Mouse (Mus musculus) large intestine, adult 2 months (tissue): ENCODE data around the gene Clcn6. TPM values are rescaled to one million over a fixed set of nuclear protein-coding genes. Genes with fewer than 3 reads are reported as not detected.
A peak's percentile ranks its signal among the peaks of the same experiment; 100 is the strongest.

Source experiments
- DNase-seq: peaks from one replicate; pipeline ENCODE4 v3.0.0-alpha.2; 2012; ENCODE audit warnings: low read depth, low spot score
- WGBS: fragments of 180-500 bp; shearing (Covaris S2); methylation state at CpG from one replicate; pipeline ENCODE4 v1.1.7; 2018; 5-methylcytosine and 5-hydroxymethylcytosine counted together
- polyA plus RNA-seq: library from polyadenylated mRNA; depleted of rRNA; stranded (reverse); fragments of >200 nt; gene quantifications from 2 replicates; pipeline ENCODE4 v1.2.3, GENCODE M21; 2012; rRNA removed

Gene Clcn6
- polyA plus RNA-seq, result 2.4 and 3.2 TPM in 2 replicates

DNA sequence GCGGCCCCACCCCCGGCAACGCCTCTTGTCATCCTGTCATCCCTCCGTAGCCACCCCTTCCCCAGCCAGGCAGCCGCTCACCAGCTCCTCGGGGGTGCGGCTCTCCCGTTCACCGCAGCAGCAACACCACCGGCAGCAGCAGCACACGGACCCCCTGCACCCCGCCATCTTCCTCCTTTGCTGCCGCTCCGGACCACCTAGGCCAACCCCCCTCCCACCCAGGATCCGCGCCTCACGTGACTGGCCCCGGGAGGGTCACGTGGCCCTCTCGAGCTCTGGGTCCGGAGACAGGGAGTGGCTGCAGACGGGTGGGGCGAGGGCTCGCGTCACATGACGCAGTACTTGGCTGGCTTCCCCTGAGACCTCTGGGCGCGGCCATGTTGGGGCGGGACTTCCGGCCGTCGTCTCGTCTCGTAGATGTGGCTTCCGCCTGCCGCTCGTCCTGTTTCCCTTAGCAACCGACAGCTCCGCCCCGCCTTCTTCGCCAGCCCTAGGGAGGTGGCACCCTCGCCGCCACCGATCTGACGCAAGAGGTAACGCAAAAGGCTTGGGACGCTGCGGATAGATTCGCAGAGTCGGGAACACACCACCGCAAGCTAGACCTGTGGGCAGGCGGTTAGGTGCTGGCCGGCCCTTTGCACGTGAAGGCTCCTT lies at the start of gene Clcn6, which contains the start of gene Mthfr:
Gene Clcn6, minus strand, starts transcription at position 222 of the 654 bp plus-strand sequence.
Gene Mthfr, plus strand, starts transcription at position 478 of the 654 bp plus-strand sequence.
- DNase-seq, result peak; percentile 92
- under 1% methylated on average over 54 of the region's 54 CpGs for WGBS

DNA sequence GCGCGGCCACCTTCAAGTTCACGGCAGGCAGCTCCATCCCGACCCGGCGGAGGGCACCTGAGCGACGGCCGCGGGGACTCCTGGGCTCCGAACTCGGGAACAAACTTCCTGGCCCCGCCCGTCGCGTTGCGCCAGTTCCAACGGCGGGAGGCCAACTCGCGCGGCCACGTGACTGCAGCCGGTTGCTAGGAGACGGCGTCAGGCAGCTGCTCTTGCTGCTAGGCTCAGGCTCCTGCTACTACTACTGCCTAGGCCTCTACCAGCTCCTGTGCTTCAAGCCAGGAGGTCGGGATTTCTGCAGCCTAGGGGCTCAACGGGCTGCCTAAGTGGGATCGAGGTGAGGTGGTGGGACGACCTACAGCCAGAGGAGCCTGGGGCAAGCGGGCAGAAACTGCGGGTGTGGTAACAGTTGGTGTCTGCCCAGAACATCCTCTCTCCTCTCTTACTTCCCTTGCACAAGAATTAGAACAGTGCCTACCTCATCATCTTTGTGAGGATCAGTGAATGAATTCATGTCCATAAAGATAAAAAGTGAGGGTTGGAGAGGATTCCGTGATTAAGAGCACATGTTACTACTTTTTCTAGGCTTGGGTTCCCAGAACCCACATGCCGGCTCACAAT lies 49.4 kb upstream of the Clcn6 start, which contains the start of gene Agtrap:
Gene Agtrap, minus strand, starts transcription at position 125 of the 621 bp plus-strand sequence.
- DNase-seq, result peak; percentile 61
- 7% methylated on average over 34 of the region's 34 CpGs for WGBS

DNA sequence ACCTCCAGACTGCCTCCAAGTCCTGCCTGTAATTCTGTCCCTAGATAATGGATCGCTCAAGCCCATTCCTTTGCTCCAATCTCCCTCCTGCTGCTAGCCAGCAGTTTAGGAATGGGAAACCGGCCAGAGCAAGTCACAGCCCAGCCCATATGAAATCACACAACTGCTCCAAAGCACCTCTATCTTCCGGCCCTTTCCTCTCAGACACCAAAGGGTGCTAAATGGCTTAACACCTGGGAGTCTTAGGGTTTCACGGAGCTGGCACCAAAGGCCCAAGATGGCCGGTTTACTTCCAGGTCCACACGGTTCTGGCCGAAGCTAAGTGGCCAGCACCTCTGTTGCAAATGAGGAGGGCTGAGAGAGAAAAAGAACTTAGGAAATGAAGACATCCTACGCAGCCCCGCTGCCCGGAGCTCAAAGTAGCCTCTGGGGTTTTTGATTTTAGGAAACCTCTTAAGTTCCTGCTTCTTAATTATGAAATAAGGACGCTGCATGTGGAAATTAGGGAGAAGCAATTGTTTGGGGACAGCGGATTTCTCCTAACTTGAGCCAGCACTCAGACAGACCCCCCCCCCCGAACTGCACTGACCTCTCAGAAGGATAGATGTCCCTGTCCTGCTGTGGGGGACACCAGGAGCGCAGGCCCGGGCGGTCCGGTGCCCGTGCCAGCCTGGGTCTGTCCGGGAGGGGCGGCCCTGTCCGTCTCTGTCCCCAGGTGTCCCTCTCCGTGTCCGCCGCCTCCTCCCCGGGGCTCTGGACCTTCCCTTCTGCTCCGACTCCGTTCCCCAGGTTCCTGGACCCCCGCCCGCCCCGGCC lies 48.7 kb upstream of the Clcn6 start:
- WGBS, result 2% methylated on average over 30 of the region's 30 CpGs
- DNase-seq, result no peak

DNA sequence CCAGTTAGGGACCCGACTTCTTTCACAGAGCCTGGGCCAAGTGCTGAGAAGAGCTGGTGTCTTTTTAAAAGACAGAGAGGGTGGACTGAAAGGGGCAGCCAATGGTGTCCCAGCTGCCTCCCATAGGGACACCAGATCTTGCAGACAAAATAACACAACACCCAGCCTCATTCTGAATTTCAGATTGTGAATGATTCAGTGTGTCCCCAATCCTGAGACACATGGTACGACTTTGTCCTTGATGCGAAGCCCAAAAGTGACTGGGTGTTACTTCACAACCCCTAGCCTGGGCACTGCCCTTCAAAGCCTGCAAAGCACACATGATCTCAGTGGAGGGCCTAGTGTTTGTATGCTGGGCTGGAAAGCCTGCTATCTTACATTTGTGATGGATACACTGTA lies 47.3 kb upstream of the Clcn6 start:
- WGBS, result 71% methylated on average over 3 of the region's 3 CpGs
- no peak for DNase-seq

DNA sequence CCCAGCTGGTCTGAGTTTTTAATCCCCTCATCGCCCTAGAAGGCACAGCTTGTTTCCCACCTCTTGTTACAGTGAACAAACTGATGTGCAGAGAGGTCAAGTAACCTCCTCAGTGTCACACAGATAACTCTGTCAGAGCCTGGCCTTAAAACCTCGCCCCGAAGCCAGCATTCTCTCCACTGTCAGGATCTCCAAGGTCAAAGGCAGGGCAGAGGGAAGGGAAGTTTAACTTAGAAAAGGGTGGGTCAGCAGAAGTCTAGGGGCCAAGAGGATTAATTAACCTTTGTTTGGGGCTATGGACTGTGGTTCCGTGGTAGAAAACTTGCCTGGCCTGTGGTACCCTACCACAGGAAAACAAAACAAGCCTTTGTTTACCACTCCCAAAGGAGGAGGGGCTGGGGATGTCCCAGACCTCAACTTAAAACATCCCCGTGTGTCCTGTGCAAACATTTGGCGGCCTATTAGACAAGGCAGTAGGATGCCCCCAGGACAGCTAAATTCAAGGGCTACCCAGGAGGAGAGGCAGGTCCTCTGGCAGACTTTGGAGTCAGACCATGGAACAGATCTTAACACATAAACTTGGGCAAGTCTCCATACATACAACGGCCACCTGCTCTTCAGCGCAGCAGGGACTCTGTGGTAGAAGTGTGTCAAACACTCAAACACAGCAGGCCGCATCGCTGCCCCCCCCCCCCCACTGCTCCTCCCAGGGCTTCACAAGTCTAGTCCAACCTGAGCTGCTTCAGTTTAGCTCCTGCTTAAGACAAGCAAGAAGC lies 46.7 kb upstream of the Clcn6 start:
- no peak for DNase-seq
- 47% methylated on average over 10 of the region's 10 CpGs for WGBS

DNA sequence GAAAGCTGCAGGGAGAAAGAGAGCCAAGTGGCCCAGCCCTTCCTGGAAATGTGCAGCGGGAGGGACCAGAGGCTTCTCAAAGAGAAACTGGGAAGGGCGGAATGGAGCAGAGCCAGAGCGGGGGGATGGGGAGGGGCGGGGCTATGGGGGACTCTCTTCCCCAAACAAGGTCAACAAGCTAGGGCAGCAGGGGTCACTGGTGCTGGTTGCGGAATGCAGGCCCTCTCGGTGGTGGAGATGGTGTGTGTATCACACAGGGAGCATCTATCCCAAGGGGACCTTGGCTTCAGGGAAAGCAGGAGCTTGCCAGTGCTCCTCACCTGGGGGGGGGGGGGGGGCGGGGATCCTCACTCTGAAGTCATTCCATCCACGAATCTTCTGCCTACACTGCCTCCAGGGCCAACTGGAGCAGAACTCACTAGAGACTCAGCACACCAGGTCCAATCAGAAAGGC lies 45.7 kb upstream of the Clcn6 start:
- DNase-seq, result no peak
- 45% methylated on average over 8 of the region's 8 CpGs for WGBS

DNA sequence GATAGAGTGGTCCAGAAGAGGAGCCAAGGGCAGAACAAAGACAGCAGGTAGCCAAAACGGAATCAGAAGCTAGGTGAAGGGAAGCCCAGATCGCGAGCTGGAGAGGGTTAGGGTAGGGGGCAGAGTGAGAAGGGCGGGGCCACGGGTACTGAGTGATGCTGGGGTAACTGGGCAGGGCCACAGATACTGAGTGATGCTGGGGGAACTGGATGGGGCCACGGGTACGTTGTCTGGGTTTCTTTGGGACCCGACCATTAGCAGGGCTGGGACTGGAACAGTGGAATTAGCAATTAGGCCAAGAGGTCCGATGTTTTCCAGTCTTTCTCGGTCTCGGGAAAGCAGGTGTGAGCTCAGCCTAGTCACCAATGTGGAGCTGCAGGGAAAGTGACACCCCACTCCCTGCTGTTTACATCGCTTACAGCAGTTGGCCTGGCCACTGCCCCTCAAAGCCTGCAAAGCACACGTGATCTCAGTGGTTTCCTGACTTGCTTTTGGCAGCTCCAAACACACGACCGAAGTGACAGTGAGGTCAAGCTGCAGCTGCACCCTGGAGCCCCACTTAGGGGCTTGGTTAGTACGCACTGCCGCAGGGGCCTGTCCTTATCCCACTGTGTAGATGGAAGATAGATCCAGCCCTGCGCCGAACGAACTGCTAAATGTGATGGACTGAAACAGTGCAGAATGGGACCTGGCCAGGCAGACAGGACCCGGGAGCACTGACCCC lies 44.7 kb upstream of the Clcn6 start:
- 66% methylated on average over 21 of the region's 21 CpGs for WGBS

DNA sequence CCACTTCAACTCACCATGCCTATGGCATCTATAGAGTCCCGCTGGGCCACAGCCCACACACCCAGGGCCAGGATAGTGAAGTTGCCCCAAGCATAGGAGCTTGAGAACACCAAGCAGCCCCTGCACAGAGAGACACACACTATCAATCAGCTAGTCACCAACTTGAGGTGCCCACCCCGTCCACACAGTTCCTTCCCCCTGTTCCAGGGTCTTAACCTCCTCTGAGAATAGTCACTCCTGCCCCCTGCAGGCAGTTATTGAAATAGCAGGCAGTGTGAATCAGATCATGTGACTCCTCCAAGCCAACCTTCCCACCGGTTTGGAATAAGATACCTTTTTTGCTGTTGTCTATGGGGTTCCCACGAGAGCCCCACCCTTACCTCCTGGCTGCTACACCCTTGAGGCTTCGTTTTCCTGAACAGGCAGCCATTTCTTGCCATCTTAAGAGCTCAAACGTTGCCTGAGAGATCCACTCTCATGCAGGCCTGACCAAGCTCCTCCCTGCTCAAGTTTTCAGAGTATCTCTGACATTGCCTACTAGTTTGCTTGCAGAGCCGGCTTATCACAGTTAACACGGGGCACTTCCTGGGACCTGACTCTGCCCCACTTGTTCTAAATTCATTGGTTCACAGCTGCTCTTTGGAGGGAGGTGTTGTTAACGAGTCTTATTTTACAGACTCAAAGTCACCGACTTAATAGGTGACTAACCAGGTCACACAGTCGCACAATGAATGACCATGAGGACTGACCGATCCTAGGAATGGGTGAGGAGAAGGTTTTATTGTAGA lies 43.8 kb upstream of the Clcn6 start:
- DNase-seq, result no peak
- 51% methylated on average over 12 of the region's 12 CpGs for WGBS

More for the DNA sequence above, 44.7 kb upstream of the Clcn6 start:
- DNase-seq, result no peak

DNA sequence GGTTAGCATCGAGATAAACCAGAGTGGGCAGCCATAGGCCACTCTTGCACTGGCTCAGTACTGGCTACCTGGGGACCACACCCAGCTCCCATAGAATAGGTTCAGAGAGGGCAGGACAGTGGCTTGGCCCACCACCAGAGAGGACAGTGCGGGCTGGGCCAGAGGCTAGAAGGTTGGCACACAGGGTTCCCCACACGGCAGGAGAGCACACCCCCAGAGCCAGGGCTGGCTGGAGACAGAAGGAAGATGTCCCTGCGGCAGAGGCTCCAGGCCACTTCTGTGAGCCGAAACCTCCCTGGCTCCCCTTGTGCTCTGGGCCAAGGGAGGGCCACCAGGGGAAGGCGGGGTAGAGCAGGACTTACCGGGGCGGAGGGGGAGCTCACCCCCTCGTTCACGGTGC lies 42.6 kb upstream of the Clcn6 start:
- 90% methylated on average over 10 of the region's 10 CpGs for WGBS
- no peak for DNase-seq

DNA sequence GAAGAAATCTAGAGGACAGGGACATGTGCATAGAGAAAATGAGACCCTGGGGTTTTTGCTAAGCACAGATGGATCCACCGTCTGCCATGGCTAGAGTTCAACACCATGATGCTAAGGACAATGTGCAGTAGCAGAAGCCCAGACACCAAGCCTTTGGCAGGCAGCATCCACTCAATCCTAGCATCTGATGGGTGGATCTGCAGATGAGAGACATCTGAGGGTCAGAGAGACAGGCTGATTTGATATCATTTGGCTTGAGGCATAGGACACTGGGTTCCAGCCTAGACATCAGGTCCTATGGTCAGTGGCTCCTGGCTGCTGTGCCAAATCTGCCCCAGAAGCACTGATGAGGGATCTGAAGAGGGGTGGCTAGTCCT lies 42.0 kb upstream of the Clcn6 start:
- WGBS, result 94% methylated on average over 1 of the region's 1 CpGs
- DNase-seq, result no peak

DNA sequence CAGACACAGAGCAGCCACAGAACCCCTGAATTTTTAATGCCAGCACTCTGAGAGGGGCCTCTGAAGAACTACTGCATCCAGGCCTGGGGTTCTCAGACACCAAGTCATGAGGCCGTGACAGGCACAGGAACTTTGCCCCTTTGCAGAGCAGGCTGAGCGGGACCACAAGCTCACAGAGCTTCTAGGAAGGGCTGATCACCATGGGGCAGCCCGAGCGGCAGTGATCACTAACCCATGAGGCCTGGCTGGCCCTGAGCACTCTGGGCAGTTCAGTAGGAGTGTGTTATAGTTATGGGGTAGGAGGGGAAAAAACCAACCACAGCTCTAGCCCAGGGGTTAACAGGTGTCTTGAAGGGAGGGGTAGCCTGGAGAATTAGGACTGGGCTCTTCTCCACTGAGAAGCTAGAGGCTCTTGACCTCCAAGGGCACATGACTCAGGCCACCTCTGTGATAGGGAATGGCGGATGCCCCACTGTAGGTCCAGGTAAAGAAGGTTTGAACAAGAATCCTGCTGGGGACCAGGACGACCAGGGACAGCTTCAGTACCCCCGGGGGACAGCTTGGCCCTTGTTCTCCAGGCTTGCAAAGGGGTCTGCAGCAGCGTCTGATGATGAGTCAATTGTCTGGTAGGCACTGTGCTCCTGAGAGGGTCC lies 41.4 kb upstream of the Clcn6 start:
- no peak for DNase-seq
- WGBS, result 90% methylated on average over 8 of the region's 8 CpGs

DNA sequence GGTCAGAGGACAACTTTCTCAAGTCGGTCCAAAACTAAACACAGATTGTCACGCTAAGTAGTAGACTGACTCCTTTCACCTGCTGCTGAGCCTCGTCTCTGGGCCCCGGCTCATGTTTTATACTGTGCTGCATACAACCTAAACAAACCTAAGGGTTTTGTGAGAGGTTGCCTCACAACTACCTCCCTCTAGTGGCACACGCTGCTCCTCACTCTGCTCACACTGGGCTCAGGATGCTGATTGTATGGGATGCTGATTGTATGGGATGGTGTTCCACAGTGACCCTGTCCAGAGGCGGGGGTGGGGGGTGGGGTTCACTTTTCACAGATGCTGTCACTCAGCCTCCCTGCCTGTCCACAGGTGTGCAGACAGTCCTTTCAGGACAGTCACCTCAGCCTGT lies 40.6 kb upstream of the Clcn6 start:
- WGBS, result 66% methylated on average over 6 of the region's 6 CpGs
- DNase-seq, result no peak

DNA sequence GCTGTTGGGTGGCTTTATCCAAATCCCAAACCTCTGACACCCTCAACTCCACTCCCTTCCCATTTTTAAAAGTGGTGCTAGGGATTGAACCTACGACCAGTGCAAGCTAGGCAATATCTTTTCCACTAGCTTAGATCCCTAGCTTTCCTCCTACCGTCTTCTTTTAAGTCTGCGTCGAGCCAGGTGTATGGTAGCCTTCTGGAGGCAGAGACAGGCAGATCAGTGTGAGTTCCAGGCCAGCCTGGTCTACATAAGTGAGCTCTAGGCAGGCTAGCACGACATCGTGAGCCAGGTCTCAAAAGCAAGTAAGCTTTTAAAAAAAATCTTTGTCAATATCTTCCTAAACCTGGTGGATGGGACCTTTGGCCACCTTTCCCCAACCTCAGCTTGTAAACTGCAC lies 37.3 kb upstream of the Clcn6 start:
- no peak for DNase-seq
- 78% methylated on average over 6 of the region's 6 CpGs for WGBS

DNA sequence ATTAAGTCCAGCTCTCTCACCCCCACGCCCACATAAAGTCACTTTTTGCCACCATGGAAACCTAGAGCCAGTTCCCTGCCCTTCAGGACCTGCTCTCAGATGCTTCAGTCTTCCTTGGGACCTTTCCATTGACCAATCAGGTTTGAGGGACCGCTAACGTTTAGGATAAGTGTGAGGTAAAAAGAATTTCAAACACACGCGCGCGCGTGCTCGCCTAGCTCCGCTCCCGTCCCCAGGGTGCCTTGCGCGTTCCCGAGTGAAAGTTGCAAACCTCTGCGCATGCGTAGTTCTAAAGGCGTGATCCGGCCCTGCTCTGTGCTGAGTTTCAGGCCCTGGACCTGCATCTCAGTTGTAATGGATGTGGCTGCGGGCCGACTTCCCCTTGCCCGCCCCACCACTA lies 36.6 kb upstream of the Clcn6 start:
- DNase-seq, result peak; percentile 57
- WGBS, result 31% methylated on average over 21 of the region's 21 CpGs

DNA sequence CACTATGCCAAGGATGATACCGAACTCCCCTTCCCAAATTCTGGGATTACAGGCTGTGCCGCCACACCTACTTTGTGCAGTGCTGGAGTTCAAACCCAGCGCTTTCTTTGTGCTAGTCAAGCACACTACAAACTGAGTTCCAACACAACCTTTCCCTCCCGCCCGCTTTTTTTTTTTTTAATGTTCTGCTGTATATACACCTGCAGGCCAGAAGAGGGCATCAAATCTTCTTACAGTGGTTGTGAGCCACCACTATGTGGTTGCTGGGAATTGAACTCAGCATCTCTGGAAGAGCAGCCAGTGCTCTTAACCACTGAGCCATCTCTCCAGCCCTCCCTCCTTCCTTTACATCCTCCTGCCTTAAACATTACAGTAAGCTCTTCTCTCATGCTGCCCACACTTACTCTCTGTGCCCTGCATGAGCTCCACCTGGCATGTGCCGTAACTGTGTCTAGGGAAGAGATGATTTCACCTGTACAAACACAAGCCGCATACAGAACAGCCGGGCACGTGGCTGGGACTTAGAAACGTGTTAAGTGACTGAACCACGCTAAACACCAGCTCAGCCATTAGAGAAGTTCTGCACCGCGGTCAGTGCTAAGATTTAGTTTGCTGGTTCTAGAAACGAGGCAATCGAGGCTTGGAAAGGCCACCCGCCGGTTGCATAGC lies 36.0 kb upstream of the Clcn6 start:
- WGBS, result 27% methylated on average over 17 of the region's 17 CpGs
- DNase-seq, result no peak

DNA sequence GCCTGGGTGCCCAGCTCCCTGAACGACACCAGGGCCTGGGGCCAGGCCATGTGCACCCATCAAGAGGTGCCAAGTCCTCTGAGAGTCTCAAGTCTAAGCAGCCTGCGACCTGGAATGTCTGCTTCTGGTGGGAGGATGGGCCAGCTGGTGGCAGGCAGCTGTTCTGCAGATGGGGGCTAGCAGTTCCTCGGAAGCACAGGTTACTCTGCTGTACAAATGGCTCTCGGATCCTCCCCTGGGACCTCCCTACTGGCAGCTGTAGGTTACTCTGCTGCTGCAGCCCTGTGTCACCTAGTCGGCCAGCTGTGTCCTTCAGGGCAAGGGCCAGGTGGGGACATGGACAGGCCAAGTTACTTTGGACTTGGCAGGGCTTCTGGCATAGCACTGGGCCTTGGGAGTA lies 32.9 kb upstream of the Clcn6 start:
- no peak for DNase-seq
- WGBS, result 64% methylated on average over 5 of the region's 5 CpGs

DNA sequence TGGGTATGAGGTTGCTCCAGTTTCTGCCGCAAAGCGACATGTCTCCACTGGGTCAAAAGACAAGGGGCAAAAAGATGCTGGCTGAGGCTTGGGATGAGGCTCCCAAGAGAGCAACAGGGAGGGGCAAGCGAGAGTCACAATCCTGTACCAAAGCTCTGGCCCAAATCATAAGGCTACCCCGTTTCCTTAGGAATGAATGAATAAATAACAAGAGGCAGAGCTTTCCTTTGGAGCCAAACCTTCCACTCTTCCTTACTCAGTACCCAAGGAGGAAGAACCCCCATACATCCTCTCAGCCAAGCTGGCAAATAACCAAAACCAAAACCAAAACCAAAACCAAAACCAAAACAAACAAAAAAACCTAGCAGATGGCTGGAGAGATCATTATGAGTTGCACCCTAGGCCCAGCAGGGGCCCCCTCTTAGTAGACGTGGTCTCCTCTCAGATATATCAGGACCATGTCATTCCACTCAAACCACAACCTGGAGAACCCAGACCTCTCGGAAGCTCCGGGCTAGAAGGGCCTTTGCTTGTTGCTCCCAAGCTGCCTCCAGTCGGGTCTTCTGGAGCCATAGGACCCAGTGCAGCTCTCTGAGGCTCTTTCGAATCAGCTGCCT lies 31.1 kb upstream of the Clcn6 start:
- WGBS, result 80% methylated on average over 9 of the region's 9 CpGs
- DNase-seq, result no peak
